Mouse (Mus musculus) kidney, adult 2 months (tissue): Measurements from ENCODE around the gene Pknox2.

Experiments
- CTCF ChIP-seq: fragments of 200-500 bp; conservative IDR thresholded peaks from 2 replicates; pipeline ENCODE4 v1.5.1; 2011; ENCODE audit warnings: low read depth, mild to moderate bottlenecking, control low read depth, low read length, moderate library complexity, mixed read lengths; ENCODE audit not compliant: insufficient read depth, insufficient read length
- POLR2A ChIP-seq: fragments of 200-500 bp; IDR thresholded peaks from one replicate; pipeline ENCODE4 v1.6.1; 2011; ENCODE audit warnings: low read depth, low read length, control low read depth

- TF ChIP-seq CTCF (no peak), POLR2A (no peak)
These were observed 263.6 kb downstream of the Pknox2 start for GRCm38 (mm10) chr9:36883569-36883968.
